Mouse (Mus musculus) monocyte, adult 5-6 weeks (primary cell): ENCODE data around the gene Tmem18. TPM values are rescaled to one million over a fixed set of nuclear protein-coding genes. Genes with fewer than 3 reads are reported as not detected.

Experiments used
- ATAC-seq: fragments of 153-309, 156-312 bp; replicated peaks from 2 replicates; pipeline ENCODE4 v1.8.0; 2017; ENCODE audit warnings: mild to moderate bottlenecking; ENCODE audit not compliant: low TSS enrichment, insufficient number of reproducible peaks, severe bottlenecking, poor library complexity, low FRiP score
- total RNA-seq: library from RNA; stranded (forward); fragments of 200-1000, 200-491, 200-594 nt; gene quantifications from 3 replicates; pipeline ENCODE4 v1.2.3, GENCODE M21; 2017

Gene Tmem18
- 6.3 to 15.0 TPM (median 7.4 TPM) in 3 replicates for total RNA-seq

- peak; percentile 55 for ATAC-seq
Observed at GRCm38 (mm10) chr12:30584356-30584740, at the start of gene Tmem18. Tmem18 (plus strand) TSS chr12:30584426.

GRCm38 (mm10) chr12:30557349-30557748 is 26.9 kb upstream of the Tmem18 start:
- ATAC-seq, result no peak

- no peak for ATAC-seq
Observed at GRCm38 (mm10) chr12:30561411-30561810, 22.8 kb upstream of the Tmem18 start.

GRCm38 (mm10) chr12:30572075-30572474 is 12.2 kb upstream of the Tmem18 start:
- no peak for ATAC-seq

GRCm38 (mm10) chr12:30575952-30576351 is 8.3 kb upstream of the Tmem18 start:
- no peak for ATAC-seq

- 0 out of 2 replicates have a peak, but pooled peaks have one; percentile 56 for ATAC-seq
Observed at GRCm38 (mm10) chr12:30578019-30578418, 6.2 kb upstream of the Tmem18 start.

- no peak for ATAC-seq
Observed at GRCm38 (mm10) chr12:30581277-30581676, 2.9 kb upstream of the Tmem18 start.

GRCm38 (mm10) chr12:30583586-30584355 is 455 bp upstream of the Tmem18 start:
- no peak for ATAC-seq

- no peak for ATAC-seq
Observed at GRCm38 (mm10) chr12:30584863-30585262, 637 bp downstream of the Tmem18 start.

- ATAC-seq, result no peak
Observed at GRCm38 (mm10) chr12:30591832-30592231, 7.6 kb downstream of the Tmem18 start.

- no peak for ATAC-seq
Observed at GRCm38 (mm10) chr12:30596818-30597407, 12.7 kb downstream of the Tmem18 start.

GRCm38 (mm10) chr12:30598955-30599354 is 14.7 kb downstream of the Tmem18 start:
- ATAC-seq, result no peak

GRCm38 (mm10) chr12:30599474-30599873 is 15.2 kb downstream of the Tmem18 start:
- no peak for ATAC-seq

GRCm38 (mm10) chr12:30599997-30600396 is 15.8 kb downstream of the Tmem18 start:
- no peak for ATAC-seq

- no peak for ATAC-seq
Observed at GRCm38 (mm10) chr12:30604012-30604411, 19.8 kb downstream of the Tmem18 start.

- ATAC-seq, result no peak
Observed at GRCm38 (mm10) chr12:30604876-30605275, 20.6 kb downstream of the Tmem18 start.

GRCm38 (mm10) chr12:30605941-30606340 is 21.7 kb downstream of the Tmem18 start:
- no peak for ATAC-seq

GRCm38 (mm10) chr12:30606743-30607142 is 22.5 kb downstream of the Tmem18 start:
- ATAC-seq, result no peak

- no peak for ATAC-seq
Observed at GRCm38 (mm10) chr12:30618425-30618824, 34.2 kb downstream of the Tmem18 start.

- no peak for ATAC-seq
Observed at GRCm38 (mm10) chr12:30628466-30628865, 44.2 kb downstream of the Tmem18 start.
